Mouse (Mus musculus) cortical plate, adult 2 months (tissue): ENCODE data around the gene Efcab11.

Experiments
- CTCF ChIP-seq: fragments of 200-500 bp; IDR thresholded peaks from 2 replicates; pipeline ENCODE4 v1.5.1; 2011; ENCODE audit warnings: mild to moderate bottlenecking, control low read depth, low read length; ENCODE audit not compliant: insufficient read depth; ENCODE audit errors: extremely low read depth
- POLR2A ChIP-seq: fragments of 200-500 bp; IDR thresholded peaks from 2 replicates; pipeline ENCODE4 v1.6.1; 2011; ENCODE audit warnings: mild to moderate bottlenecking, low read length, control low read depth; ENCODE audit not compliant: insufficient read depth; ENCODE audit errors: extremely low read depth

DNA sequence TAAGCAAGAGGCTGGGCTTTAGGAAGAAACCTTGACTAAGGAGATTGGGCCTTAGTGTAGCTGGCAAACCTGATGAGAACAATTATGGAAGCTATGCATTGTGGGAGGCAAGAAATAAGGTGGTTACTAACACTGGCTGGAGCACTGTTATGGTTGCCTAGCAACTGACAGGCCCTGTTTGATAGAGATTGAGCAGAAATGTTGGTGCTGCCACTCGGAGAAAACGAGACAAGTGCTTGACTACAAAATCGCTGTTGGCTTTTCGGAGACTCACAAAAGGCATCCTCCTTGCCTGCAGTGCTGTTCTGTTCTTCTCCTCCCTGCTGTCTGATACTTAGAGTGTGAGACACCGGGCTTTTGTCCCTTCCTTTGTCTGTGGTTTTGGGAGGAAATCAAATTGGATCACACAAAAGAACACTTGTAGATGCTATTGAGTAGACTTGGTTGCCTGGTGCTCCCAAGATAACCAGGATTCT is 38.9 kb upstream of the Efcab11 start:
- TF ChIP-seq CTCF (no peak), POLR2A (0 out of 2 replicates have a peak, but pooled peaks have one; percentile 16)
